Mouse (Mus musculus) kidney, adult 2 months (tissue): ENCODE data around the gene Tmem80.

Experiments used
- CTCF ChIP-seq: fragments of 200-500 bp; conservative IDR thresholded peaks from 2 replicates; pipeline ENCODE4 v1.5.1; 2011; ENCODE audit warnings: low read depth, mild to moderate bottlenecking, control low read depth, low read length, moderate library complexity, mixed read lengths; ENCODE audit not compliant: insufficient read depth, insufficient read length
- POLR2A ChIP-seq: fragments of 200-500 bp; IDR thresholded peaks from one replicate; pipeline ENCODE4 v1.6.1; 2011; ENCODE audit warnings: low read depth, low read length, control low read depth

GRCm38 (mm10) chr7:141304537-141304936, 23.0 kb upstream of the Tmem80 start:
- TF ChIP-seq POLR2A = no peak
- no peak for TF ChIP-seq CTCF
